Mouse (Mus musculus) activated CD4-positive, CD25-positive, alpha-beta regulatory T cell, adult 9 weeks (primary cell): ENCODE measurements around the gene Sytl3. TPM values are rescaled to one million over a fixed set of nuclear protein-coding genes. Genes with fewer than 3 reads are reported as not detected.

Experiments used
- polyA plus RNA-seq: library from polyadenylated mRNA; unstranded; fragments of 100-300 nt; shearing (Covaris generic); gene quantifications from one replicate; pipeline ENCODE4 v1.2.1, GENCODE M21; 2017

Sytl3 gene
- 10.4 TPM for polyA plus RNA-seq

GRCm38 (mm10) chr17:6658801-6659200 is at the start of gene Sytl3:
Gene Sytl3, plus strand, starts transcription at chr17:6659093.

GRCm38 (mm10) chr17:6655567-6656281 is 3.2 kb upstream of the Sytl3 start, which contains the start of gene Dynlt1f:
Gene Dynlt1f, minus strand, starts transcription at chr17:6655900.

GRCm38 (mm10) chr17:6782611-6783005 is 123.7 kb downstream of the Sytl3 start, which contains the start of gene Ezr:
Gene Ezr, minus strand, starts transcription at chr17:6782784.

Other genes with a start within 250 kb of the Sytl3 start
- gene Dynlt1b, start 229.0 kb upstream of the Sytl3 start, polyA plus RNA-seq: 114 TPM
- 35.2 TPM for gene Dynlt1c, start 57.4 kb upstream of the Sytl3 start, polyA plus RNA-seq
- 82.3 TPM for gene Dynlt1f, start 3.2 kb upstream of the Sytl3 start, polyA plus RNA-seq
- gene Ezr, start 123.7 kb downstream of the Sytl3 start, polyA plus RNA-seq: 350 TPM